ENCODE assay signal across 8 mouse cellular contexts in the genomic region with DNA sequence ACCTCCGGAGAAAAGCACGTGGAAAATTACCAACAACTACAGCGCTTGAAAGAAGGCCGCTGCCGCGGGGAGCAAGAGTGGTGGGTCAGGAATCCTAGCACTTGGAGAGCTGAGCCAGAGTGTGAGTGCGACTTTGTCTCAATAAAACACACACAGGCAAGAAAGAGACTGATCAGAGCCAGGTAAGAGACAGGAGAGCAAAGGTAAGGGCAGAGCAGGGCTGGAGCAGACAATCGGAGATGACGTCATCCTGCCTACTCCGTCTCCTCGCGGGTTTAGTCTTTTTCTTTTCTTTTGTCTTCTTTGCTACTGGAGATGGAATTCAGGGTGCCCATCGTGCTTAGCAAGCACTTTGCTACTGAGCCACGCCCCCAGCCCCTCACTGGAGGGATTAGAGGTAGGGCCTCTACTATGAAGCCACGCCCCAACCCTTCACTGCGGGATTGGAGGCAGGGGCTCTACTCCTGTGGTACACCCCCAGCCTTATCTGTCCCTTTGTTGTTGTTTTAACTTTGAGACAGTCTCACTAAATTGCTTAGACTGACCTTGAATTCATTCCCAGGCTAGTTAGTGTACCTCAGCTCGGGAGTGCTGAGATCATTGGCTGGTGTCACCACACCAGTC. TPM values are rescaled to one million over a fixed set of nuclear protein-coding genes. Genes with fewer than 3 reads are reported as not detected.
A peak's percentile ranks its signal among the peaks of the same experiment; 100 is the strongest.
DNase-seq lines count a peak whose midpoint lies in the region; ATAC-seq lines count a peak whose summit lies in the region.

No protein-coding gene starts in this region.

- H3K27ac ChIP-seq in heart, embryonic 14.5 days (replicated peaks in 1 of 2; ENCODE audit: control insufficient read depth in 1 of 2, insufficient read depth in 1 of 2, low read depth in 2 of 2, low read length in 2 of 2): no peak overlapping the region
- no peak overlapping the region for H3K27ac ChIP-seq in intestine, embryonic 16.5 days (ENCODE audit: low read length)
- no peak overlapping the region for H3K27ac ChIP-seq in neural tube, embryonic 12.5 days

- peaks cover 9 to 14% of the 10 kb centered on the region in 2 experiments; a peak in 3 of 4 replicates for H3K4me1 ChIP-seq in heart, embryonic 14.5 days (ENCODE audit: control insufficient read depth in 2 of 2, insufficient read depth in 2 of 2, low read length in 2 of 2)
- peaks cover 15% of the 10 kb centered on the region for H3K4me1 ChIP-seq in intestine, embryonic 16.5 days (ENCODE audit: control insufficient read depth, insufficient read depth, low read length)
- no peaks in the 10 kb centered on the region for H3K4me1 ChIP-seq in neural tube, embryonic 12.5 days

- H3K4me3 ChIP-seq in heart, embryonic 14.5 days (ENCODE audit: control insufficient read depth in 1 of 2, insufficient read depth in 1 of 2, low read depth in 1 of 2, low read length in 2 of 2): peak overlapping the region in 1 of 2 experiments; percentile 1; a peak in 1 of 4 replicates
- H3K4me3 ChIP-seq in intestine, embryonic 16.5 days (ENCODE audit: low read length): peak overlapping the region; percentile 25
- no peak overlapping the region for H3K4me3 ChIP-seq in neural tube, embryonic 12.5 days

- no peaks in the 10 kb centered on the region for H3K36me3 ChIP-seq in heart, embryonic 14.5 days (ENCODE audit: control insufficient read depth, insufficient read depth, low read length)
- H3K36me3 ChIP-seq in intestine, embryonic 16.5 days (ENCODE audit: control insufficient read depth, insufficient read depth, low read length): no peaks in the 10 kb centered on the region
- H3K36me3 ChIP-seq in neural tube, embryonic 12.5 days: no peaks in the 10 kb centered on the region

- ATAC-seq in heart, embryonic 14.5 days (ENCODE audit: insufficient number of reproducible peaks, insufficient read depth, low FRiP score, low read depth): 0 out of 2 replicates have a peak, but pooled peaks have one; percentile 38
- peak; percentile 68 for ATAC-seq in intestine, embryonic 16.5 days
- no peak for ATAC-seq in neural tube, embryonic 12.5 days (ENCODE audit: low FRiP score, low read depth)

- 26% methylated on average over 17 of the region's 17 CpGs for WGBS in heart, embryonic 14.5 days
- 26% methylated on average over 17 of the region's 17 CpGs for WGBS in intestine, embryonic 16.5 days
- WGBS in neural tube, embryonic 12.5 days: 38% methylated on average over 17 of the region's 17 CpGs

- DNase-seq in heart, adult 9 months (ENCODE audit: low spot score in 2 of 2): no peak
- DNase-seq in embryo, embryonic 11 days: peak; percentile 51
- no peak for DNase-seq in spleen, adult 18-20 months
- DNase-seq in cerebellum, adult 11 months: no peak
- no peak for DNase-seq in urinary bladder, postnatal 10 days (ENCODE audit: low spot score)

- H3K9me3 ChIP-seq in heart, embryonic 14.5 days (ENCODE audit: control insufficient read depth, low read length): peaks cover 7% of the 10 kb centered on the region; the same call in 1 of the 2 replicates
- no peaks in the 10 kb centered on the region for H3K9me3 ChIP-seq in intestine, embryonic 16.5 days (ENCODE audit: control insufficient read depth, low read length)
- no peaks in the 10 kb centered on the region for H3K9me3 ChIP-seq in neural tube, embryonic 12.5 days

- H3K27me3 ChIP-seq in heart, embryonic 14.5 days (ENCODE audit: control insufficient read depth, insufficient read depth, low read length): no peaks in the 10 kb centered on the region
- H3K27me3 ChIP-seq in intestine, embryonic 16.5 days (replicated peaks; ENCODE audit: control insufficient read depth, insufficient read depth, low read length): no peaks in the 10 kb centered on the region
- no peaks in the 10 kb centered on the region for H3K27me3 ChIP-seq in neural tube, embryonic 12.5 days (replicated peaks)

- H3K9ac ChIP-seq in heart, embryonic 14.5 days (ENCODE audit: low read length): 0 out of 2 replicates have a peak overlapping the region, but pooled peaks have one; percentile 21
- no peak overlapping the region; the same call in 1 of the 2 replicates for H3K9ac ChIP-seq in intestine, embryonic 16.5 days (ENCODE audit: low read depth, low read length)
- H3K9ac ChIP-seq in neural tube, embryonic 12.5 days: no peak overlapping the region

- peak overlapping the region; percentile 57 for H3K4me2 ChIP-seq in heart, embryonic 14.5 days (ENCODE audit: low read length)
- peak overlapping the region; percentile 52 for H3K4me2 ChIP-seq in intestine, embryonic 16.5 days (ENCODE audit: low read depth, low read length)
- peak overlapping the region; percentile 39 for H3K4me2 ChIP-seq in neural tube, embryonic 12.5 days (replicated peaks)

RNA-seq across cellular contexts. Expression of gene Fut2, which starts 11.7 kb away (rescaled TPM):
- polyA plus RNA-seq in heart, embryonic 14.5 days (2014; fragmentation: Nextera tagmentation; extraction: Ambion mirVana): 2.4 and 2.7 TPM in 2 replicates
- polyA plus RNA-seq in intestine, embryonic 16.5 days (2015; fragmentation: Nextera tagmentation; extraction: Ambion mirVana): 18.4 and 21.7 TPM in 2 replicates
- polyA plus RNA-seq in neural tube, embryonic 12.5 days (2016; fragmentation: Nextera tagmentation; extraction: Ambion mirVana): 0.17 and 0.20 TPM in 2 replicates

RNA-seq across cellular contexts. Expression of gene Mamstr, which starts 14.8 kb away (rescaled TPM):
- 6.2 and 7.6 TPM in 2 replicates for polyA plus RNA-seq in heart, embryonic 14.5 days (2014; fragmentation: Nextera tagmentation; extraction: Ambion mirVana)
- polyA plus RNA-seq in intestine, embryonic 16.5 days (2015; fragmentation: Nextera tagmentation; extraction: Ambion mirVana): 5.0 and 6.3 TPM in 2 replicates
- 3.5 and 4.9 TPM in 2 replicates for polyA plus RNA-seq in neural tube, embryonic 12.5 days (2016; fragmentation: Nextera tagmentation; extraction: Ambion mirVana)

RNA-seq across cellular contexts. Expression of gene Rasip1, which starts 27.2 kb away (rescaled TPM):
- 22.4 and 24.3 TPM in 2 replicates for polyA plus RNA-seq in heart, embryonic 14.5 days (2014; fragmentation: Nextera tagmentation; extraction: Ambion mirVana)
- polyA plus RNA-seq in intestine, embryonic 16.5 days (2015; fragmentation: Nextera tagmentation; extraction: Ambion mirVana): 3.4 and 4.4 TPM in 2 replicates
- polyA plus RNA-seq in neural tube, embryonic 12.5 days (2016; fragmentation: Nextera tagmentation; extraction: Ambion mirVana): 16.5 and 16.8 TPM in 2 replicates

RNA-seq across cellular contexts. Expression of gene Ntn5, which starts 29.3 kb away (rescaled TPM):
- not detected in 2 replicates for polyA plus RNA-seq in heart, embryonic 14.5 days (2014; fragmentation: Nextera tagmentation; extraction: Ambion mirVana)
- 0.34 and 0.53 TPM in 2 replicates for polyA plus RNA-seq in intestine, embryonic 16.5 days (2015; fragmentation: Nextera tagmentation; extraction: Ambion mirVana)
- 1.2 and 1.7 TPM in 2 replicates for polyA plus RNA-seq in neural tube, embryonic 12.5 days (2016; fragmentation: Nextera tagmentation; extraction: Ambion mirVana)

RNA-seq across cellular contexts. Expression of gene Izumo1, which starts 32.9 kb away (rescaled TPM):
- 0.23 and 0.41 TPM in 2 replicates for polyA plus RNA-seq in heart, embryonic 14.5 days (2014; fragmentation: Nextera tagmentation; extraction: Ambion mirVana)
- polyA plus RNA-seq in intestine, embryonic 16.5 days (2015; fragmentation: Nextera tagmentation; extraction: Ambion mirVana): 0.07 and 0.15 TPM in 2 replicates
- polyA plus RNA-seq in neural tube, embryonic 12.5 days (2016; fragmentation: Nextera tagmentation; extraction: Ambion mirVana): 0.23 TPM in 1 of 2 replicates, not detected in the other
